Mouse (Mus musculus): ENCODE data around the gene Nrg3. TPM values are rescaled to one million over a fixed set of nuclear protein-coding genes. Genes with fewer than 3 reads are reported as not detected.
"Not testable (repeated sequence)": the region's sequence is repeated elsewhere in the genome, so short reads cannot be mapped to it uniquely, and the experiment has no call there.

Nrg3 gene
- total RNA-seq, 4 experiments from 2014 or later, result not detected

- DNase-seq (ENCODE audit: low spot score), result no peak
Measured at GRCm38 (mm10) chr14:39211472-39211871, 261.4 kb downstream of the Nrg3 start.

DNA sequence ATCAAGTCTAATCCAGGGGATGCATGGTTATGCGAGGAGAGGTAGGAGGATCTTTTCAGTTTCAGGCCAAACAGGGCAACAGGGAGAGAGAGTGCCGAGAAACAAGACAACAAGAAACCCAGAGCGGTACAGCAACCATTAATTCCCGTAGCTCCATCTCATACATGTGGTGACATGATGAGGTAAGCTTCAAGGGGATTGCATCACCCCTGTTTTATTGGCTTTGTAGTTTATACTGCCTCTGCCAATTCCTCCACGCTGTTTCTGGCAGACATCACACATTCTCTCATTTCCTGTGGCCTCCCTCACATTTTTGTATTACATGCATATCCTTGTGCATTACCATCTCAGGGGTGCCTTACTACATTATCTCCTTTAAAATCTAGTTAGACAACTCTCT is 280.9 kb downstream of the Nrg3 start:
- no peak for DNase-seq (ENCODE audit: low spot score)

DNA sequence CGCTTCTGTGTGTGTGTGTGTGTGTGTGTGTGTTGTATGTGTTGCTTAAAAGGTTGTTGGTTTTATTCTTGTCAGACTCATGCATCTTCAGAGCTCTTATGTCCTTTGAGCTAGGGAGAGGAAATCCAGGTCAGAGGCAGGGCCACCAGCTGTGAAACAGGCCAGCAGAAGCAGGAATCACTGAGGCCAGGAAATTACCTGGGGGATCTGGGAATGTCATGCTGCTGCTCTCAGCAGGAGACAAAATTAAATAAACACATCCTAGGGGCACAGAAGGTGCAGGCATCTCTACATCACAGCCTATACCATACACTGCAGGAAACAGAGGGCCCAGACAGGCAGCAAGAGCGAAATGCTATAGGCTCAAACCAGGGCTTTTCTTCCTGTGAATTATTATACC is 299.2 kb downstream of the Nrg3 start:
- DNase-seq (ENCODE audit: low spot score), result no peak

DNA sequence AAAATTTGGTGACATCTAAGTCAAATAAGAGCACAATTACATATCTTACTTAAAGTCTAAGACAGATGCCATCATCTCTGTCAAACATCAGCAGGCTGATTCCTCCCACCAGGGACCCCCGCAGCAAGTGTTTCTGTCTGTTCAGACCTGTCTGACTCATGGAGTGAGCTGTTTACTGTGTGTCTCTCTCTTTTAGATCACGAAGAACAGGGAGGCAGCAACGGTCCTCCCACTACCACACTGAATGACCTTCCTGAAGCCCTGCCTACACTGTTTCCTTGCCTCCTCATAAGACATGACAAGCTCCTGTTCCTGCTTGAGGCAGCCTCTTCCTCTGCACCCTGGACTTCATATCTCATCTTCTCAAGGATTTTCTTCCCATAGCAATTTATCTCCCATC is 312.7 kb downstream of the Nrg3 start:
- DNase-seq (ENCODE audit: low spot score), result no peak

DNA sequence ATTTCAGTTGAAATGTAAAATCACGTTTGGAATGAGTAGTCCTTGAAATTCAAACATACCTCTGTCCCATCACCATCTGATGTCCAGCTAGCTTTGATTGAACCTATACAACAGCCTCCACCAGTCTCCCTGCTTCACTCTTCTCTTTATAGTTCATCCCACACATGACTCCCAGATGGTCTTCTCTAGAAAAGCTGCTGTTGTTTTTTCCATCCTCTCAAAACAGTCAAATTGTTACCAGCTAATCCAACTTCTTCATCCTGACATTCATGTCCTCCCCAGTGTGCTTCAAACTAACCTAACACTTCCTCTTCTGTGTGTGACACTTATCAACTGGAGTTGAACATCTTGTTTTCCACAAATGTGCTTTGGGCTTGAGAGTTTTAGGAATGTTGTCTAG is 317.4 kb downstream of the Nrg3 start:
- no peak for DNase-seq (ENCODE audit: low spot score)

DNA sequence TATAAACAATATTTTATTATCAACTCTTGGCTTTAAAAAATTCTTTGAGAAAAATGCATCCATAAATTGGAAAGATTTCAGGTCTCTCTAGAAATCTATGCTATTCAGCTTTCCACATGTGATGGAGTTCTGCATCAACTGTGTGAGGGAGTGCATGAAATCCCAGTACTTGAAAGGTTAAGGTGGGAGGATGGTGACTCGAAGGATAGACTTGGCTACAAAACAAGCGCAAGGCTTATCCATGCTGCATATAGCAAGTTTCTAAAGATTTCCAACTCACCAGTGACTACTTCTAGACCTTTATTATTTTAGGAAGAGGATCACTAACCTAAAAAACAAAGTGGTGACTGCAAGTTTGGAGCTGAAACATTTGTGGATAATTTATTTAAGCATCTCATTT is 343.1 kb downstream of the Nrg3 start:
- no peak for DNase-seq (ENCODE audit: low spot score)

DNA sequence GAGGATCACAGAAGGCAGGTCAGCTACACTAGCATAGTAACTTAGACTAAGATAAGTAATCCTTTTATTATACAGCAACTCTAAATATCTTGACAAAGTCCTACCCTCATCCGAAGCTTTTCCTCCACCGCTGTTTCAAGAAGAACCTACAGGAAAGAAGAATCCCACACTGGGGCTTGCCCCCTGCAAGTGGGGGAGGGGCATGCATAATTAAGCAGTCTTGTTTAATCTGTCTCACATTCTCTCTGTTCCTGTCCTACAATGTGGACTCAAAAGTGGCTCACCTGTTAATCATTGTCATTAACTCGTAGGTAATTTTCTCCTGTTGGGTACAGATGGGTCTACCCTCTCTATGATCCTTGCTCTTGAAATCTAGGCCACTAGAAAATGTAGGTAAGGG is 354.9 kb downstream of the Nrg3 start:
- no peak for DNase-seq (ENCODE audit: low spot score)

DNA sequence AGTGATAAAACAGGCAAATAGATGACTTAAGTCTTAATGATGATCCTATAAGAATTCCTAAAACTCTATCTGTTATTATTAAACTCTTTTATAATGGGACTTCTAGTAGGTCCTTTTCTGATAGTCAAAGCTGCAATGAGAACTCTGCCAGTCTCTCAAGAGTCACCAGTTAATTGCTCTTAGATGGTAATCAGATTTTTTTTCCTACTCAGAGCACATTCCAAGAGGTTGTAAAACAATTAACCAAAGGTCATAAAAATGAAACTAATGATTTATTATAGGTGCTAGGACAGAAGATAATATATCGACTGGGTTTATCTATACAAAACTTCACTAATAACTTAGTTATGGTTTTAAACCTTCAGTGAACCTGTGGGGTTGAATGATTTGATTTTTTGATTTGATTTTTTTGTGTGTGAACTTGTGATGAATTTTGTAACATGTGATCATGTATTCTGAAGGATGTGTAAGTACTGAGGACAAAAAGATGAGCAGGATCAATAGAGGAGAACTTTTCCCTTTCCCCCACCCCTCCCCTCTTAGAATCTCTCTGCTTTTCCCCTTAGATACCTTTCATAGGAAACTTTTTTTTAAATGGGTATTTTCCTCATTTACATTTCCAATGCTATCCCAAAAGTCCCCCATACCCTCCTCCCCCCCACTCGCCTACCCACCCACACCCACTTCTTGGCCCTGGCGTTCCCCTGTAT is 356.2 kb downstream of the Nrg3 start:
- not testable (repeated sequence) for DNase-seq (ENCODE audit: low spot score)

DNA sequence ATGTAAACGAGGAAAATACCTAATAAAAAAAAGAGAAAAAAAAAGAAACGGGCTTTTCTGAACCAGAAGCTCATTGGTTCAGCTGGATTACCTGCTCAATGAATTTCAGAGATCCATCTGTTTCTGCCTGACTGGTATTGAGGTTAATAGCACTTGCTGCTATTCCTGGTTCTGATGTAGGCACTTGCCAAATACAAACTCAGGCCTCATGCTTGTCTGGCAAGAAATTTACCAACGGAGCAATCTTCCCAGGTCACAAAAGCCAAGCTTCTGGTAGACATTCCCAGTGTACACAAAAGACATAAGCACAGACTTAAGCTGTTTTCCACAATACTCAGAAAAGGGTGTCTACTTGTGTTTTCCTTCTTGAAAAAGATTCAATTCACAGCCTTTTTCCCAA is 363.3 kb downstream of the Nrg3 start:
- no peak for DNase-seq (ENCODE audit: low spot score)

DNA sequence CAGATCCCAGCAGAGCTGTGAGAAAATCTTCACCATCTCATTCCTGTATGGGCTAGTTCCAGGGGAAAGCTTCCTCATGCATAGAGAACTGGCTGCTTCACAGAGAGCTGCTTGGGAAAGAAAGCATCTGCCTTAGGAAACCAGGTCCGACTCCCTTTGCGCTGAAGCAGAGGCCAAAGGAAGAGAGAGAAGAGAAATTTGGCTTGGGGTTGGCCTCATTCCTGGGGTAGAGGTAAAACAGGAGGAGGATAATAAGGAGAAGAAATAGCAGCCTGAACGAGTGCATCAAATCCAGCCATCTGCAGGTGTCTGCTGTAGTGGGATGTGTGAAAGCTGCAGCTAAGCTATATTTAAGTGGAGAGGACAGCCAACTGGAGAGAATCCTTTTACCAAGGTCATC is 366.1 kb downstream of the Nrg3 start:
- no peak for DNase-seq (ENCODE audit: low spot score)

- no peak for DNase-seq (ENCODE audit: low spot score)
Measured at GRCm38 (mm10) chr14:39095219-39095618, 377.7 kb downstream of the Nrg3 start.

- DNase-seq (ENCODE audit: low spot score), result no peak
Measured at GRCm38 (mm10) chr14:39079461-39079860, 393.4 kb downstream of the Nrg3 start.

GRCm38 (mm10) chr14:39051542-39051941 is 421.3 kb downstream of the Nrg3 start:
- no peak for DNase-seq (ENCODE audit: low spot score)

DNA sequence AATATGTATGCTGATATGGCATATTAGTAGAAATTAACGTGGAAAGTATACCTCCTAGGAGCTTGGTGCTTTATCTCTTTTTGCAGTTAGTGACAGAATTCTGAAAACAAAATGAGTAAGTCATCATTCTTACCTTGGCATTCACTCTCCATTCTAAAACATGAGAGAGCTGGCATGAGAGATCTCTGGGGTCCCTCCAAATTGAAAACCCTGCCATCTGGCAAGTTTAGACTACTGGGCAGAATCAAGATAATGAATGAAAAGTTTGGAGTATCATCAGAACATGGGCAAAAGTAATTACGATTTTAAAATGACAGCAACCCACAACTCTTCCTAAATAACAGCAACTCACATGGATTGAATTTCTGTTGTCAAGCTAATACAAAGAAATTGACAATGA is 423.9 kb downstream of the Nrg3 start:
- no peak for DNase-seq (ENCODE audit: low spot score)

- no peak for DNase-seq (ENCODE audit: low spot score)
Measured at GRCm38 (mm10) chr14:39044290-39044689, 428.6 kb downstream of the Nrg3 start.

GRCm38 (mm10) chr14:39043793-39044192 is 429.1 kb downstream of the Nrg3 start:
- DNase-seq (ENCODE audit: low spot score), result no peak

DNA sequence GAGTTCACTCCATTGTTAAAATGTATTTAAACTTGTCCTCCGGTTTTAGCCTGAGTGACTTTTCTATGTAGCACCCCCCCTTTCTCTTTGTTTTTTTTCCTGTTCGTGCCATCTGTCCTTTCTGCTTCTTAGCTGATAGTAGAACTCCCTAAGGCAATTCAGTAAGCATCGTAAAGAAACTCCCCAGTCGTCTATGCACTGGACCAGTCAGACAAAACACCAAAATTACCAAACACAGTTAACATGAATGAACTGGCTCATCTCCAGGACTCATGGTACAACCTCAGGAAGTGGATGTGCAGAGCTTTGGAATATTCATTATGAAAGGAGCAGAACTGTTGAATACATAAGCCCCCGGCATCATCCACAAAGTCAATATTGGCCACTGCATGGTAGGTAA is 429.5 kb downstream of the Nrg3 start:
- no peak for DNase-seq (ENCODE audit: low spot score)

- DNase-seq (ENCODE audit: low spot score), result no peak
Measured at GRCm38 (mm10) chr14:39039046-39039445, 433.8 kb downstream of the Nrg3 start.

- DNase-seq (ENCODE audit: low spot score), result no peak
Measured at GRCm38 (mm10) chr14:39034482-39034881, 438.4 kb downstream of the Nrg3 start.

GRCm38 (mm10) chr14:39023065-39023464 is 449.8 kb downstream of the Nrg3 start:
- no peak for DNase-seq (ENCODE audit: low spot score)

DNA sequence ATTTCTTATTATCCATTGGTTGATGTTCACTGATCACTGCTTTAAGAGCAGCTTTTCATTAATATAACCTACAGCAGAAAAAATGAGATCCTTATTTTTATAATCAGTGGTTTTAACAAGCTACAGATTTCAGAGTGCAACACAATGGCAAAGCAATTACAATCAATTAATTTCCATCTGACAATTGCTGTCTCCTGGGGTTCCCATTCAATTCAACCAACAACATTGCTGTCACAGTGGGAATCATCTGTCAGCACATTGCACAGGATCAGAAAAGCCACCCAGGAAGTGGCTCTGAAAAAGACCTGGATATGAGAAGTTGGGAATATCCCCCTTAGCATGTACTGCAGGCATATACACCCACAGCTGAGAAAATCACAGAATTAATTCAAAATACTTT is 458.8 kb downstream of the Nrg3 start:
- no peak for DNase-seq (ENCODE audit: low spot score)

GRCm38 (mm10) chr14:38997843-38998242 is 475.0 kb downstream of the Nrg3 start:
- no peak for DNase-seq (ENCODE audit: low spot score)

GRCm38 (mm10) chr14:38992574-38992866 is 480.4 kb downstream of the Nrg3 start:
- DNase-seq (ENCODE audit: low spot score), result no peak

GRCm38 (mm10) chr14:38991847-38992573 is 480.9 kb downstream of the Nrg3 start:
- no peak for DNase-seq (ENCODE audit: low spot score)
